Mouse (Mus musculus): Measurements from ENCODE around the gene Pnpla5. TPM values are rescaled to one million over a fixed set of nuclear protein-coding genes. Genes with fewer than 3 reads are reported as not detected.
A peak's percentile ranks its signal among the peaks of the same experiment; 100 is the strongest.
"Not testable (repeated sequence)": the region's sequence is repeated elsewhere in the genome, so short reads cannot be mapped to it uniquely, and the experiment has no call there.

The Pnpla5 gene
- polyA plus RNA-seq, 1 experiment, result not detected

GRCm38 (mm10) chr15:84105105-84105923 is 17.7 kb downstream of the Pnpla5 start, which contains the start of gene Sult4a1:
TSS of gene Sult4a1 (minus strand) at chr15:84105754.
- Histone ChIP-seq H3K4me3 (ENCODE audit: insufficient read depth, low read depth, low read length) (peak within 1 kb of the TSS; percentile 64), H3K4me1 (ENCODE audit: control insufficient read depth, insufficient read depth, low read length) (peaks cover 41% of the 10 kb centered on the region), H3K27ac (ENCODE audit: insufficient read depth, low read depth, low read length) (peak within 1 kb of the TSS; percentile 68)
- WGBS, result 1% methylated on average over 62 of the region's 77 CpGs
- TF ChIP-seq POLR2A (IDR thresholded peaks at IDR 0.05; ENCODE audit: insufficient read depth, low read depth, low read length) (peak; percentile 88), CTCF (IDR thresholded peaks at IDR 0.05; ENCODE audit: insufficient read depth, low read depth, low read length) (no peak)

DNA sequence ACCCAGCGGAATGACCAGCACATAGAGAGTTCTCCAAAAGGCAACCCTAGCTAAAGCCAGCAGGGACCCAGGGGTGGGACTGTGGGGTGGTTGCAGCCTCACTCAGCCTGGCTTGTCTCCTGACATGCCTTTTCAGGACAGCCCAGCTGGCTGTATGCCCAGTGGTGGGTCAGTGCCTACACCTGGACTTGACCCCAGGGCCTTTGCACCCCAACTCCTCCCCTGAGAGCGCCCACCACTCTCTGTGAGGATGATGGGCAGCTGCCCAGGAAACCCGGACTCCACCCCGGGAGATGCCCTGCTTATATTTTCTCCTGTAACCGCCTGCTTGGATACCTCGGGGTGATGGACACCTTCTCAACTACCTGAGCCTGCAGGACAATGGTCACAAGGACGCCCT is 18.3 kb downstream of the Pnpla5 start:
- peak overlapping the region; percentile 64 for H3K4me3 ChIP-seq (ENCODE audit: insufficient read depth, low read depth, low read length)
- peaks cover 41% of the 10 kb centered on the region for H3K4me1 ChIP-seq (ENCODE audit: control insufficient read depth, insufficient read depth, low read length)
- WGBS, result 77% methylated on average over 7 of the region's 7 CpGs
- TF ChIP-seq CTCF (IDR thresholded peaks at IDR 0.05; ENCODE audit: insufficient read depth, low read depth, low read length), result no peak
- no peak for TF ChIP-seq POLR2A (IDR thresholded peaks at IDR 0.05; ENCODE audit: insufficient read depth, low read depth, low read length)
- H3K27ac ChIP-seq (ENCODE audit: insufficient read depth, low read depth, low read length), result no peak overlapping the region

GRCm38 (mm10) chr15:84097536-84097935 is 25.4 kb downstream of the Pnpla5 start:
- not testable (repeated sequence) for H3K27ac ChIP-seq (ENCODE audit: insufficient read depth, low read depth, low read length); H3K4me3 ChIP-seq (ENCODE audit: insufficient read depth, low read depth, low read length)
- WGBS, result 88% methylated on average over 15 of the region's 15 CpGs
- H3K4me1 ChIP-seq (ENCODE audit: control insufficient read depth, insufficient read depth, low read length), result peaks cover 35% of the 10 kb centered on the region

GRCm38 (mm10) chr15:84096051-84096450 is 26.9 kb downstream of the Pnpla5 start:
- Histone ChIP-seq H3K4me3 (ENCODE audit: insufficient read depth, low read depth, low read length) (no peak overlapping the region), H3K27ac (ENCODE audit: insufficient read depth, low read depth, low read length) (no peak overlapping the region), H3K4me1 (ENCODE audit: control insufficient read depth, insufficient read depth, low read length) (peaks cover 29% of the 10 kb centered on the region)
- TF ChIP-seq CTCF (IDR thresholded peaks at IDR 0.05; ENCODE audit: insufficient read depth, low read depth, low read length) (no peak), POLR2A (IDR thresholded peaks at IDR 0.05; ENCODE audit: insufficient read depth, low read depth, low read length) (no peak)
- 67% methylated on average over 8 of the region's 8 CpGs for WGBS

DNA sequence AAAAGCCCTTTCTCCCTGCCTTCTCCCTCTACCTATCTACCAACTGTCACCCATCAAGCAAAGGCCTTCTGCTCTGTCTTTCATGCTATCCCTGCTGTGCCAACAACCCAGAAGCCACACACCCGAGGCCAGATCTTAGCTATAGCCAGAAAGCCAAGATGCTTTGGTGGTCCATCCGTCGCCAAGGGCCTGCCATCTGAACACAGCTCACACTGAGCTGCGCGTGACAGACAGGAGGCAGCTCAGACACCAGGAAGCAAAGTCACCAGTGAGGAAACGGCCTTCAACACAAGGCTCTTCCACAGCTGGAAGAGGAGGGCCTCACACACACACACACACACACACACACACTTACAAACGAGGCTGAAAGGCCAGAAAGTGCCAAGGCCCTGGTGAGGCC is 28.1 kb downstream of the Pnpla5 start:
- Histone ChIP-seq H3K27ac (ENCODE audit: insufficient read depth, low read depth, low read length) (no peak overlapping the region), H3K4me3 (ENCODE audit: insufficient read depth, low read depth, low read length) (no peak overlapping the region), H3K4me1 (ENCODE audit: control insufficient read depth, insufficient read depth, low read length) (peaks cover 31% of the 10 kb centered on the region)
- 52% methylated on average over 7 of the region's 7 CpGs for WGBS
- no peak for TF ChIP-seq POLR2A (IDR thresholded peaks at IDR 0.05; ENCODE audit: insufficient read depth, low read depth, low read length)
- TF ChIP-seq CTCF (IDR thresholded peaks at IDR 0.05; ENCODE audit: insufficient read depth, low read depth, low read length), result no peak

- 44% methylated on average over 9 of the region's 9 CpGs for WGBS
- H3K4me3 ChIP-seq (ENCODE audit: insufficient read depth, low read depth, low read length), result no peak overlapping the region
- peaks cover 28% of the 10 kb centered on the region for H3K4me1 ChIP-seq (ENCODE audit: control insufficient read depth, insufficient read depth, low read length)
- no peak overlapping the region for H3K27ac ChIP-seq (ENCODE audit: insufficient read depth, low read depth, low read length)
- TF ChIP-seq CTCF (IDR thresholded peaks at IDR 0.05; ENCODE audit: insufficient read depth, low read depth, low read length) (no peak), POLR2A (IDR thresholded peaks at IDR 0.05; ENCODE audit: insufficient read depth, low read depth, low read length) (no peak)
These were observed 36.2 kb downstream of the Pnpla5 start for GRCm38 (mm10) chr15:84086775-84087174.

- WGBS, result 53% methylated on average over 12 of the region's 12 CpGs
- TF ChIP-seq POLR2A (IDR thresholded peaks at IDR 0.05; ENCODE audit: insufficient read depth, low read depth, low read length) (no peak), CTCF (IDR thresholded peaks at IDR 0.05; ENCODE audit: insufficient read depth, low read depth, low read length) (no peak)
- no peak overlapping the region for H3K27ac ChIP-seq (ENCODE audit: insufficient read depth, low read depth, low read length)
These were observed 36.6 kb downstream of the Pnpla5 start for GRCm38 (mm10) chr15:84086364-84086763.

DNA sequence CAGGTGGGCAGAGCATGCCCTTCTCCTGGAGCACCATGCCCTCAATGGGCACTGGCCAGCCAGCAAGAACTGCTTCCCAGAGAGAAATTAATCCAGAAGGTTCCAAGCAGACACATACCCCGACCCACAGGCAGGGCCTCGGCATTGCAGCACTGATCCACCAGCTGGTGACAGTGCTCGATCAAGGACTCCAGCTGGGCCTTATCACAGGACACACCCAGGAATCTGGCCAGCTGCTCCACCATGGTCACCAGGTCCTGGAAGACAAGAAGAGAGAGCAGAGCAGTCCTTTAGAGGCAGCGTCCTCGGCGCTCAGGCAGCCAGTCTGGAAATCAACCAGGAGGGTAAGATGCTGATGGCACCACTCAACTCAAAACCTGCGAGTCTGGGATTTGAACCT is 42.9 kb downstream of the Pnpla5 start:
- H3K4me1 ChIP-seq (ENCODE audit: control insufficient read depth, insufficient read depth, low read length), result peaks cover 33% of the 10 kb centered on the region
- no peak overlapping the region for H3K4me3 ChIP-seq (ENCODE audit: insufficient read depth, low read depth, low read length)
- no peak for TF ChIP-seq CTCF (IDR thresholded peaks at IDR 0.05; ENCODE audit: insufficient read depth, low read depth, low read length)
- TF ChIP-seq POLR2A (IDR thresholded peaks at IDR 0.05; ENCODE audit: insufficient read depth, low read depth, low read length), result no peak
- WGBS, result 84% methylated on average over 7 of the region's 7 CpGs
- no peak overlapping the region for H3K27ac ChIP-seq (ENCODE audit: insufficient read depth, low read depth, low read length)

More at GRCm38 (mm10) chr15:84086364-84086763, 36.6 kb downstream of the Pnpla5 start:
- Histone ChIP-seq H3K4me3 (ENCODE audit: insufficient read depth, low read depth, low read length) (no peak overlapping the region), H3K4me1 (ENCODE audit: control insufficient read depth, insufficient read depth, low read length) (peaks cover 28% of the 10 kb centered on the region)

GRCm38 (mm10) chr15:84079519-84079918 is 43.5 kb downstream of the Pnpla5 start:
- Histone ChIP-seq H3K27ac (ENCODE audit: insufficient read depth, low read depth, low read length) (no peak overlapping the region), H3K4me3 (ENCODE audit: insufficient read depth, low read depth, low read length) (no peak overlapping the region), H3K4me1 (ENCODE audit: control insufficient read depth, insufficient read depth, low read length) (peaks cover 38% of the 10 kb centered on the region)
- WGBS, result 98% methylated on average over 2 of the region's 2 CpGs
- TF ChIP-seq POLR2A (IDR thresholded peaks at IDR 0.05; ENCODE audit: insufficient read depth, low read depth, low read length) (no peak), CTCF (IDR thresholded peaks at IDR 0.05; ENCODE audit: insufficient read depth, low read depth, low read length) (no peak)
